Mouse (Mus musculus) intestine, embryonic 14.5 days (tissue): ENCODE data around the gene Bik. TPM values are rescaled to one million over a fixed set of nuclear protein-coding genes. Genes with fewer than 3 reads are reported as not detected.
"Not testable (repeated sequence)": the region's sequence is repeated elsewhere in the genome, so short reads cannot be mapped to it uniquely, and the experiment has no call there.

Source experiments
- ATAC-seq: fragments of 200-750 bp; cut with Nextera tagmentation; replicated peaks from 2 replicates; pipeline ENCODE4 v1.8.0; 2017; ENCODE audit warnings: low read depth, moderate number of reproducible peaks, moderate TSS enrichment, moderate library complexity; ENCODE audit not compliant: low FRiP score, low TSS enrichment
- DNase-seq: peaks from one replicate; pipeline ENCODE4 v3.0.0-alpha.2; 2018; ENCODE audit warnings: low spot score
- H3K27ac ChIP-seq: fragments of 300-500 bp; sonication (generic); 2 replicates; pipeline ENCODE4 v1.5.1; 2014; ENCODE audit warnings: low read depth, mild to moderate bottlenecking, control low read depth
- H3K27me3 ChIP-seq: fragments of 300-500 bp; sonication (generic); replicated peaks from 2 replicates; pipeline ENCODE4 v1.6.1; 2014; ENCODE audit warnings: low read length, control low read depth; ENCODE audit not compliant: control insufficient read depth, insufficient read depth
- H3K36me3 ChIP-seq: fragments of 300-500 bp; sonication (generic); 2 replicates; pipeline ENCODE4 v1.6.1; 2014; ENCODE audit warnings: low read length, control low read depth; ENCODE audit not compliant: control insufficient read depth, insufficient read depth
- H3K4me1 ChIP-seq: fragments of 300-500 bp; sonication (generic); replicated peaks from 2 replicates; pipeline ENCODE4 v1.6.1; 2014; ENCODE audit warnings: low read length, control low read depth, mixed read lengths; ENCODE audit not compliant: control insufficient read depth, insufficient read depth
- H3K4me2 ChIP-seq: fragments of 300-500 bp; sonication (generic); 2 replicates; pipeline ENCODE4 v1.6.1; 2014; ENCODE audit warnings: low read length
- H3K4me3 ChIP-seq: fragments of 300-500 bp; sonication (generic); 2 replicates; pipeline ENCODE4 v1.5.1; 2014; ENCODE audit warnings: low read depth, low read length, control low read depth, mixed read lengths
- H3K9ac ChIP-seq: fragments of 300-500 bp; sonication (generic); 2 replicates; pipeline ENCODE4 v1.6.1; 2014; ENCODE audit warnings: mild to moderate bottlenecking, low read length
- H3K9me3 ChIP-seq: fragments of 300-500 bp; sonication (generic); 2 replicates; pipeline ENCODE4 v1.6.1; 2016; ENCODE audit warnings: low read length, control low read depth; ENCODE audit not compliant: control insufficient read depth
- WGBS: fragments of 180-500 bp; shearing (Covaris S2); extraction: QIAGEN DNeasy Blood & Tissue Kit; methylation state at CpG from one replicate; pipeline ENCODE4 v1.1.7; 2014; 5-methylcytosine and 5-hydroxymethylcytosine counted together
- polyA plus RNA-seq: library from polyadenylated mRNA; unstranded; fragments of >200 nt; fragmentation: Nextera tagmentation; extraction: Ambion mirVana; gene quantifications from 2 replicates; pipeline ENCODE4 v1.2.1, GENCODE M21; 2014

Bik gene
- polyA plus RNA-seq, 1 experiment from 2014 or later: 5.1 TPM

GRCm38 (mm10) chr15:83501483-83501882 lies 25.2 kb upstream of the Bik start:
- ATAC-seq, H3K4me2 ChIP-seq, H3K27ac ChIP-seq, H3K4me3 ChIP-seq, H3K9ac ChIP-seq, H3K9me3 ChIP-seq, DNase-seq, H3K27me3 ChIP-seq, H3K4me1 ChIP-seq: not testable (repeated sequence)
- 75% methylated on average over 6 of the region's 6 CpGs for WGBS
- peaks cover 13% of the 10 kb centered on the region for H3K36me3 ChIP-seq

GRCm38 (mm10) chr15:83509950-83510804 lies 16.5 kb upstream of the Bik start:
- Histone ChIP-seq H3K4me2 (peak overlapping the region; percentile 82), H3K4me3 (peak overlapping the region; percentile 61), H3K9me3 (no peaks in the 10 kb centered on the region), H3K4me1 (no peaks in the 10 kb centered on the region), H3K27ac (0 out of 2 replicates have a peak overlapping the region, but pooled peaks have one; percentile 33), H3K27me3 (no peaks in the 10 kb centered on the region; the same call in 1 of the 2 replicates), H3K9ac (peak overlapping the region; percentile 44), H3K36me3 (no peaks in the 10 kb centered on the region)
- no peak for DNase-seq
- ATAC-seq: peak; percentile 56
- WGBS: 28% methylated on average over 17 of the region's 17 CpGs

DNA sequence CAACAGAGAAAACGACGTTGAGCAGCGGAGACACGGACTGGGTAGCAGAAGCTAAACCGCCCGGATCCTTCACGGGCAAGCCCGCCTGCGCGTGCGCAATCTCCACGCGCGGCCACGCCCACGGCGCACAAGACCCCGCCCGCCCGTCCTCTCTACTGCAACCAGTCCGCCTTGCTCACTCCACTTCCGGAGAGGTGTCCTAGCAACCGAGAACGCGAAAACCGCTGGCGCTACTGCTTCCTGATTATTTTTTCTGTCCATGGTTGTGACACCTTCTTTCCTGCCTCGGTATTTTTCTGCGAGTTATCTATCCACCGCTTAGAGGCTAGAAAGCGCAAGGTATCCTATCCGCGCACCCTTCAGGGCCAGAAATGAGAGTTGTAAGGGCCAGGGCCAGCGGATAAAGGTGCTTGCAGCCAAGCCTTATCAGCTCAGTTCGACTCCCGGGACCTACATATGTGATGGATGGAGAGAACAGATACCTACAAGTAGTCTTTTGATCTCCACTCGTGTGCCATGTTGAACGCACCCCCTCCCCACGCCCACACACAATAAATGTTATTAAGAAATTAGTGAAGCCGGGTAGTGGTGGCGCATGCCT lies 15.8 kb upstream of the Bik start, which contains the start of gene Ttll1:
Ttll1 (minus strand) TSS at position 89 of the 601 bp plus-strand sequence.
- Histone ChIP-seq H3K27me3 (no peaks in the 10 kb centered on the region; the same call in 1 of the 2 replicates), H3K4me3 (peak within 1 kb of the TSS; percentile 61), H3K36me3 (no peaks in the 10 kb centered on the region), H3K9ac (peak within 1 kb of the TSS; percentile 44), H3K4me1 (no peaks in the 10 kb centered on the region), H3K4me2 (peak within 1 kb of the TSS; percentile 82), H3K27ac (0 out of 2 replicates have a peak within 1 kb of the TSS, but pooled peaks have one; percentile 33), H3K9me3 (no peaks in the 10 kb centered on the region)
- peak; percentile 95 for DNase-seq
- peak; percentile 95 for ATAC-seq
- WGBS: 11% methylated on average over 41 of the region's 41 CpGs

DNA sequence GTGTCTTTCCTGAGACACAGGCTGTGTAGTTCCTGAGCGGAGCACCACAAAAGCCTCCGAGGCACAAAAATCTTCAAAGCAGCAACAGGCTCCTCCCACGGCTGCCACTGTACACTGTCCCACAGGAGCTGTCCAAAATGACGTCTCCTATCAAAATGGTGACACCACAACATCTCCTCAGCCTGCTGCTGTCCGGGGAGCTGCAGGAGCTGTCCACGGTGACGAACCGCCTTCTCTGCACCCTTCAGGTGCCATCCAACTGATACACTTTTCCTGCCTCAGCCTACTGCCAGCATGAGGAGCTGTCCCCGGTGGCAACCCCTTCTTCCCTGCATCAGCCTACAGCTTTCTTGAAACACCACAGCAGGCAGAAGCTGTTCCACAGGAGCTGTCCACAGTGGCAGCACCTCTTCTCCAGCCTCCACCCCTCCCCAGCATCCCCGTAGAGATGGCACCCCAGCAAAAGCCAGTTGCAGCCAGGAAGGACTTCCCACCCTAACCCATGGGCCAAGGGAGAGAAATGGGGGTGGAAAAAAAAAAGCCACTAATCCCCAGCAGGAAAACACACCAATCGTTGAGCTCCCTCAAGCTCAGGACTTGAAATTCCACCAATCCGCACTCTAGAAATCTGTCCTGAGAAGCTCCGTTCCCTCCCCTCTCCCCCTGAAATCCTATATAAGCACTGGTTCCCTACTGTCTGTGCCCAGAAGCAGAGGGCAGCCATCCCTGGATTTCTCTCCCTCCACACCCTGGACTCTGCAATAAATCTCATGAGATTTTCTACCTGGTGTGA lies 14.0 kb upstream of the Bik start:
- H3K4me2 ChIP-seq: no peak overlapping the region
- no peak overlapping the region for H3K9ac ChIP-seq
- ATAC-seq (no peak), DNase-seq (no peak)
- no peaks in the 10 kb centered on the region for H3K4me1 ChIP-seq
- H3K36me3 ChIP-seq: no peaks in the 10 kb centered on the region
- no peak overlapping the region for H3K27ac ChIP-seq
- 73% methylated on average over 13 of the region's 13 CpGs for WGBS
- no peaks in the 10 kb centered on the region; the same call in 1 of the 2 replicates for H3K27me3 ChIP-seq
- H3K9me3 ChIP-seq: no peaks in the 10 kb centered on the region
- H3K4me3 ChIP-seq: no peak overlapping the region

DNA sequence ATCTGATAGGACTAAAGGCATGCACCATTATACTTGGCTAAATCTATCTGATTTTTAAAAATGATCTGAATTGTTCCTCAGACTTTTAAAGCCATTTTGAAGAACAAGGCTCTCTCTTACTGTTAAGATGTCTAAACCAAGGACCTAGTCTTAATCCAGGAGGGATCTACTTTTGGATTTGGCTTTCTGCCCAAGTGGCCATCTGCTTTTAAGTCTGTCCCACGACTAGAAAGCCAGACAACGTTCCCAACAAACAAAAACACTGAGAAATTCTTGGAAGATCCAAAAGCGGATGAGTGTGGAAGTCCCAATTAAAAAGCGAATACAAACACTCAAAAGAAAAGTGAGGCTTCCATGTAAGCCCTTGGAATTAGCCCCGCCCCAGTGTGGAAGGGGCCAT lies 11.6 kb upstream of the Bik start:
- no peaks in the 10 kb centered on the region; the same call in 1 of the 2 replicates for H3K27me3 ChIP-seq
- H3K4me3 ChIP-seq: no peak overlapping the region
- 70% methylated on average over 5 of the region's 5 CpGs for WGBS
- no peaks in the 10 kb centered on the region for H3K36me3 ChIP-seq
- H3K9ac ChIP-seq: no peak overlapping the region
- no peak overlapping the region for H3K4me2 ChIP-seq
- H3K9me3 ChIP-seq: no peaks in the 10 kb centered on the region
- ATAC-seq (no peak), DNase-seq (no peak)
- no peak overlapping the region for H3K27ac ChIP-seq
- H3K4me1 ChIP-seq: peaks cover 6% of the 10 kb centered on the region

GRCm38 (mm10) chr15:83518215-83519048 lies 8.2 kb upstream of the Bik start:
- no peaks in the 10 kb centered on the region; the same call in 1 of the 2 replicates for H3K27me3 ChIP-seq
- peaks cover 10% of the 10 kb centered on the region for H3K4me1 ChIP-seq
- no peak overlapping the region for H3K4me3 ChIP-seq
- no peak overlapping the region for H3K27ac ChIP-seq
- H3K9ac ChIP-seq: no peak overlapping the region
- 32% methylated on average over 20 of the region's 20 CpGs for WGBS
- DNase-seq: peak; percentile 76
- no peaks in the 10 kb centered on the region for H3K36me3 ChIP-seq
- H3K9me3 ChIP-seq: no peaks in the 10 kb centered on the region
- peak overlapping the region; percentile 6; the same call in 1 of the 2 replicates for H3K4me2 ChIP-seq
- ATAC-seq: peak; percentile 73

DNA sequence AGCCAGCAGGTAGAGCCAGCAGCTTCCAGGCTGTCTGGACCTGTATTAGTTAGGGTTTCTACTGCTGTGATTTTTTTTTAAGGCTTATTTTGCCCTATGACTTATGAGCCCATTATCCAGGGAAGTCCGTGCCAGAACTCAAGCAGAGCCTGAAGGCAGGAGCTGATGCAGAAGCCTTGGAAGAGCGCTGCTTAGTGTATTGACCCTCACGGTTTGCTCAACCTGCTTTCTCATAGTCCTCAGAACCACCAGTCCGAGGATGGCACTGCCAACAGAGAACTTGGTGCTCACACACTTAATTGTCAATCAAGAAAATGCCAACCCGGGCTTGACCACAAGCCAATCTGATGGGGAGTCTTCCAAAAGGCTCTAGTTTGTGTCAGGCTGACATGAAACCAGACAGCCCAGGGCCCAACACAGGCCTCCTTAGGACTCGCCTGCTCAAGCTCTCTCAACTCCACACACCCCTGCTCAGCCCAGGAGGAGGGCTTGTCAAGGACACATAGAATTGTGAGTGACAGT lies 5.7 kb upstream of the Bik start:
- Histone ChIP-seq H3K4me3 (no peak overlapping the region), H3K9me3 (no peaks in the 10 kb centered on the region), H3K36me3 (no peaks in the 10 kb centered on the region), H3K27ac (no peak overlapping the region), H3K4me1 (peaks cover 10% of the 10 kb centered on the region), H3K4me2 (no peak overlapping the region), H3K27me3 (peaks cover 15% of the 10 kb centered on the region), H3K9ac (no peak overlapping the region)
- ATAC-seq (no peak), DNase-seq (no peak)
- WGBS: 83% methylated on average over 6 of the region's 6 CpGs
